Mouse (Mus musculus): ENCODE measurements around the gene Ntn5. TPM values are rescaled to one million over a fixed set of nuclear protein-coding genes. Genes with fewer than 3 reads are reported as not detected.
A peak's percentile ranks its signal among the peaks of the same experiment; 100 is the strongest.

The Ntn5 gene
- under 1 TPM in 1 of 2 experiments, not detected in 1; 0.34 TPM for total RNA-seq (2021)

DNA sequence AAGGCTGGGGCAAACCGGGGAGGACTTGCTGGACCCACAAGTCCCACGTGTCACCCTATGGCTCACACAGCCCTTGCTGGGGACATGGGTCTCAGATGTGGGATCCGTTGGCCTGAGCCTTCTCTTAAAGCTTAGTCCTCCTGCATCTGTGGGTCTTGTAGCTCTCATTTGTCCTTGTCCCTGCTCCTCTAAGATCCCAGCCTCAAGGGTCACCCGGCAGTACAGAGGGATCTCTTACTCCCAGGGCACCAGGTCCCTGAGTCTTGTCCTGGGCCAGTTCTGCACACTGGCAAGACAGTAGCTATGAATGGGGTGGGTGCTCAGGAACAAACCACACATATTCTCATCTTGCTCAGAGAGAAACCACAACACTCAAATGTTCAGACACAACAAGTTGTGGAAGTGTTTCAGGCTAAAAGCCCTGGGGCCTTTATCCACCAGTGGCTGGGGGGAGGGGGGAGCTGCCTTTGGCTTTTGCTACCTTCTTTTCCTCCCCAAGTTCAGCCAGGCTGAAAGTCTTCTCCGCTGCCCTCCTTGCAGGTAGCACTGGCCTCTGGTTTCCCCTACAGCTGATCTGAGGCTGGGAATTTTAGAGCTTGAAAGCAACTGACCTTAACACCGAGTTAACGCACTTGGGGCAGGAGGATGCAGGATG is at the start of gene Ntn5:
Ntn5 (plus strand) TSS at position 627 of the 655 bp plus-strand sequence.
- DNase-seq: no peak
- intact Hi-C loops (cut with DNase I): loop anchor here (10.0 kb wide), 1 partner anchor 89 kb away; no protein-coding TSS in a partner anchor

DNA sequence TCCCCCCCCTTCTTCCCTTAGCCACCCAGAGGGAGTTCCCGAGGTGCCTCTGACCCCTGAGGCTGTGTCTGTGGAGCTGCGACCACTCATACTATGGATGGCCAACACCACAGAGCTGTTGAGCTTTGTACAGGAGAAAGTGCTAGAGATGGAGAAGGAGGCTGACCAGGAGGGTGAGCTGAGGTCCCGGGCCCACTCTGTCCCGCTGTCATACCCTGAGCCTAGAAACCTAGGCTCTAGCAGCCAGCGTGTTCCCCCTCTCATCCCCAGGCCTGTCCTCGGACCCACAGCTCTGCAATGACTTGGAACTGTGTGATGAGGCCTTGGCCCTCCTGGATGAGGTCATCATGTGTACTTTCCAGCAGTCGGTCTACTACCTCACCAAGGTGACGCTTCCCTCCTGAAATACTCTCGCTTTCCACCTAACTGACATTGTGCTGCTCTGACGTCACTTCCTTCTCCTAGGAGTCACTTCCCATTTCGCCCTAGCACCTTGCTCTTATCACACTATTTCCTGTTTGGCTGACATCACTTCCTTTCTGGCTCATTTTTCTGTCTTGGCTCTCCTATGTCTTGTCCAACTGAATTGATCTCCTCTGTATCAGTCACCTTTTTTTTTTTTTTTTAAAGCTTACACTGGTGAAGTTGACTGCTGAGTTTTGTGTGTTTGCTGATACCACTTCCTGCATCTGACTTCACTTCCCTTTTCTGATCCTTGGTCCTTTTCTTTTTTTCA is 48.7 kb upstream of the Ntn5 start:
- DNase-seq: no peak
- intact Hi-C loops (cut with DNase I): no loop called here

DNA sequence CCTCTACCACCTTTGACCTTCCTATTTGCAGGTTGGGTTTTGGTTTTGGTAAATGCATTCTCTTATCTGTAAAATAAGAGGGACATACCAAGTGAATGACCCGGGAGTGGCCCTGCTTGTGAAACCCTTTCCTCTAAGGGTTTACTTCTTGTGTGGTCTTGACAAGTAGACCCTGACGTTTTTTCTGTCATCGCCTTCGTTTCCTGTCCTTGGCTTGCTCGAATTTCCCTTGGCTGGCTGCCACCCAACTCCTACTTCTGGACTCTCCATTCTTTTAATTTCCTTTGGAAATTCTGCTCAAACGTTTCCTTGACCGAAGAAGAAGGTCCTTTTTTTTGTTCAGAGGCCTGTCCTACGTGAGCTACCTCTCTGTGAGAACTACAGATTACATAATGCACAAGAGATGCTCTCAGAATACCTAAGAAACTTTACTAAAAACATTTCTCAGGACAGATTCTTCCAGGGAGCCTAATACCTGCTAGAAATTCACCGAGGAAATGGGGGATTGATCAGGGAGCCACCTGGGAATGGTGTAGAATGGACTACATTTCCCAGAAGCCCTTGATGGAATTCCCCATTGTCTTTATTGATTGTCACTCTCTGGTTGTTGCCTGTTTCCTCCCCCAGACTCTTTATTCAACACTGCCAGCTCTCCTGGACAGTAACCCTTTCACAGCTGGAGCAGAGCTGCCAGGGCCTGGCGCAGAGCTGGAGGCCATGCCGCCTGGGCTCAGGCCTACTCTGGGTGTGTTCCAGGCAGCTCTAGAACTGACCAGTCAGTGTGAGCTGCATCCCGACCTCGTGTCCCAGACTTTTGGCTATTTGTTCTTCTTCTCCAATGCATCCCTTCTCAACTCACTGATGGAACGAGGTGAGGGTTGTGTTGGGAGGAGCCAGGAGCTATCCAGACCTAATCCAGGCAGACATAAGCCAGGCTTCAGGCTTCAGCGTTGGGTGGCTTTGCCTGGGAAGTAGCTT is 47.8 kb upstream of the Ntn5 start:
- DNase-seq: no peak
- intact Hi-C loops (cut with DNase I): no loop called here

DNA sequence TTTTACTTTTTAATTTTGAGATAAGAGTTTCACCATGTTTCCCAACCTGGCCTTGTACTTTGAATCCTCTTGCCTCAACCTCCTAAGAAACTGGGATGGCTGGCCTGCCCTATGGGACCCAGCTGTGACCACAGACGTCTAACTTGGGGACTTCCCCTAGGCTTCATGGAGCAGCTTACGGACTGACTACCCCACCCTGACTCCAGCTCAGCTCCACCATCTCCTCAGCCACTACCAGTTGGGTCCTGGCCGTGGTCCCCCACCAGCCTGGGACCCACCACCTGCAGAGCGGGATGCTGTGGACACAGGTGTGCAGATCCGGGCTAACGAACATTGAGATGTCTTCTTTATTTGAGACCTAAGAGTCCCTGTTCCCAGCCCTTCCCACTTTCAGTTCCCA is 46.1 kb upstream of the Ntn5 start:
- DNase-seq: no peak
- intact Hi-C loops (cut with DNase I): no loop called here

DNA sequence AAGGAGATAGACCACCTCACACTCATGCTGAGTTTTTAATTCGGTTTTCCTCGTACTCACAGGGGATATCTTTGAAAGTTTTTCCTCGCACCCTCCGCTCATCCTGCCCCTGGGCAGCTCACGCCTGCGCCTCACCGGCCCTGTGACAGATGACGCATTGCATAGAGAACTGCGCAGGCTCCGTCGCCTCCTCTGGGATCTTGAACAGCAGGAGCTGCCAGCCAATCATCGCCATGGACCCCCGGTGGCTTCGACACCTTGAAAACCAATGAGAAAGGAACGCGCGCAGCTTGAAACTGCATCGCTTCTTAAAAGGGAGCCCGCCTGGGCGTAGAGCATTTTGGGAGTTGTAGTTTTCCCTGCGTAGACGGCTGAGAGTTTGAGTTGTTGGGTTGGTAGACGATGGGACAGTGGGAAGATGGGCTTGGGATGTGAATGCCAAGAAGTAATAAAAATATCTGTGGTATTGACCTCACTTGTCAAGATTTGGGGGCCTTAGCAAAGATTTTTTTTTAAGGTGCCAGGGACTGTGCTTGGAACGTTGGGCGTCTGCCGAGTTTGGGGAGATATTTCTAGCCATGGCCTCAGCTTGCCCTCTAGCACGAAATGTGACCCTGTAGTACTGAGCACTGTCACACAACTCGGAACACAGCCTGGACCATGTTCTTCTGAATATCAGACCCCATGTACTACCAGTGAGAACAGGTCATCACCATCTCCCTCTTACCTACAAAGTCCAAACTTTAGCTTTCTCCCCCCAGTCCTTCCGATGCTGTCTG is 45.0 kb upstream of the Ntn5 start:
- peak; percentile 98 for DNase-seq
- intact Hi-C loops (cut with DNase I): no loop called here

DNA sequence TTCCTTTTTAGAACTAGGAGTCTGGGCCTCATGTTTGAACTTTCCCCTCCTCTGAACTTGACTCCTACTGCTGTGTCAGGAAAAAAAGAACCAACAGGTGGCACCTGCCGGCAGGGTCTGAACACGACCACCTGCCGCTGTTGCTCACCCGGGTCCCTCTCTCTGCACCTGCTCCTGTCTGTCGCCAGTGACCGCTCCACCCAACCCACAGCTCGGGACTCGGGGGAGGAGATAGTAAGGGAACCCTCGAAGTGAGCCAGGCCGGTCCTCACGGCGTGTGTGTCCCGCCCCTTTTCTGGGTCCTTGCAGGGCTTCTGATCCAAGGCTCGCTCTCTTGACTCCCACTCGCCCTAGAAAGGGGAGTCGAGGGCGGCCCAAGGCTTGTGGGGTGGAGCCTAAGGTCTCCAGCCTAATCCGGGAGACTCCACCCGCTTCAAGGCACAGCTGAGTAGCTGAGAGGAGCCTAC is 44.2 kb upstream of the Ntn5 start, which contains the start of gene Mamstr:
Mamstr (plus strand) TSS at position 417 of the 467 bp plus-strand sequence.
- no peak for DNase-seq
- intact Hi-C loops (cut with DNase I): loop anchor here (5.0 kb wide), 1 partner anchor 63 kb away; no protein-coding TSS in a partner anchor

DNA sequence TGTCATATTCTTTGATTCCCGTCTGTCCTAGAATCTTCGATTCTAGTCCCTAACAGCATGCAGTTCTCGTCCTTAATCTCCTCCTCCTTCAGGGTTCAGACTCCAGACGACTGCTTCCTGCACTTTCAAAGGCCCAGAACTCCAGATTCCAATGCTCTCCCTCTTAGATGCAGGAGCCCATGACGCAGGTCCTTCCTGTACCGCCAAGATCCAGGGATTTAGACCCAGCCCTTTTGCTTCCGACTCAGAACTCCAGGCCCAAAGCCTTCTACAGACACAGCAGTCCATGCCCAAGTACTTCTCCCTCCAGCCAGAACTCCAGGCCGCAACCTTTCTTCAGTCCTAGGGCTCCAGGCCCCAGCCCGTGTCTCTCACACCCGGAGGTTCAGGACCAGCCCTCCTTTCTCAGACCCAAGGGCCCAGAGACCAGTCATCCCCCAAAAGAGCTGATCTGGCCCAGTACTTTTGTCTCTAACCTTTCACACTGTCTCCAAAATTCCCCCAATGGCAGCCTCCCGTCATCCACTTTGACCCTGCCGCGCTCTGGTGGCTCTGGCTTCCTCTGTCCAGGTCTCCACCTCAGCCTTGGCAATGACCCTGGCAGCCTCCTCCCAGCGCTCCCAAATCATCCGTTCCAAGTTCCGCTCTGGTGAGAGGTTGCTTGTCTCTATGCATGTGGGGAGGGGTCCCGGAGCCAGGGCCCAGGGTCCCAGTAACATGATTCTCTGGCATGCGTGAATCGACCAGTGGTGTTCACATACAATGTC is 43.4 kb upstream of the Ntn5 start:
- DNase-seq: no peak
- intact Hi-C loops (cut with DNase I): loop anchor here (5.0 kb wide), 1 partner anchor 62 kb away; no protein-coding TSS in a partner anchor

DNA sequence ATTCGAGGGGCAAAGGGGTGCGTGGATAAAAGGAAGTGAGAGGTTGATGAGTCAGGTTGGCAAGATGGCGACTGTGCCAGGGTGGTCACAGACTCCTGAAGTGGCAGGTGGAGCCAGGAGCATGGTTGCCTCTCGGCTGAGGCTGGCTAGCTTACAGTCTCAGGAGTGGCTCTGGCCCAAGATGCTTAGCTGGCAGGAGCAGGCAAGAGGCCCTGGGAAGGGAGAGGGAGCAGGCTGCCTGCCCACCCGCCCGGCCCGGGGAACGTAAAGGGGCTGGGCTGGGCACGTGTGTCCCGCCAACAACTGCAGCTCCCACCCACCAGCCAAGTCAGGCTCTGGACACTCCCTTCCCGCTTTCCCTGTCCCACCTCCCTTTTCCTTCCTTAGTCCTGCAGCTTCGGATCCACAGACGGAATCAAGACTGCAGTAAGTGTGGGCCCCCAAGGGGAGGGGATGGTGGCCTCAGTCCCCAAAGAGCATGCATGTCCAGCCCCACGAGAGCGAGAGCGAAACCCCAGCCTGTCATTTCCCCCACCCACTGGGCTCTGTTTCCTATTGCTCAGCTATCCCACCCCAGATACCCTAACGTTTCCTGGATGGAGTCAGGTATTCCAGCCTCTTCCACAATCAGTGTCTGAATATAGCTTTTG is 42.3 kb upstream of the Ntn5 start:
- intact Hi-C loops (cut with DNase I): loop anchor here (5.0 kb wide), 1 partner anchor 61 kb away; no protein-coding TSS in a partner anchor
- DNase-seq: peak; percentile 81

DNA sequence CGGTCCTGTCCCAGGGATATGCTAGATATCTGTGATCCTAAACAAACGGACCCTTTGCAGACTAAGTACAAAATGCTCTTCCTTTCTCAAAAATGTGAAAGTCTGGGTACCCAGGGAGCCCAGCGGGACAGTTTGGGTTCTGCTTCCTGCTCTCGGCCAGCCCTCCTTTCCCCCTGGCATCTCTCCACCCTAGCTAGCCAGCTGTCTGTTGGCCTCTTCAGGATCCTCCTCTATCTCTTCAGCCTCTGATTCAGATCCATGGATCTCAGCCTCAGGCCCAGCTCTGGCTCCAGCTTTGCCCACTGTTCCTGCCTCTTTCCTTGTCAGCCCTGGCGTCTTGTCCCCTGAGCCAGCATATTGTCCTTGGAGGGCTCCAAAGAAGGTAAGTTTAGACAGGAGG is 41.7 kb upstream of the Ntn5 start:
- intact Hi-C loops (cut with DNase I): loop anchor here (5.0 kb wide), 1 partner anchor 60 kb away; no protein-coding TSS in a partner anchor
- DNase-seq: peak; percentile 70

DNA sequence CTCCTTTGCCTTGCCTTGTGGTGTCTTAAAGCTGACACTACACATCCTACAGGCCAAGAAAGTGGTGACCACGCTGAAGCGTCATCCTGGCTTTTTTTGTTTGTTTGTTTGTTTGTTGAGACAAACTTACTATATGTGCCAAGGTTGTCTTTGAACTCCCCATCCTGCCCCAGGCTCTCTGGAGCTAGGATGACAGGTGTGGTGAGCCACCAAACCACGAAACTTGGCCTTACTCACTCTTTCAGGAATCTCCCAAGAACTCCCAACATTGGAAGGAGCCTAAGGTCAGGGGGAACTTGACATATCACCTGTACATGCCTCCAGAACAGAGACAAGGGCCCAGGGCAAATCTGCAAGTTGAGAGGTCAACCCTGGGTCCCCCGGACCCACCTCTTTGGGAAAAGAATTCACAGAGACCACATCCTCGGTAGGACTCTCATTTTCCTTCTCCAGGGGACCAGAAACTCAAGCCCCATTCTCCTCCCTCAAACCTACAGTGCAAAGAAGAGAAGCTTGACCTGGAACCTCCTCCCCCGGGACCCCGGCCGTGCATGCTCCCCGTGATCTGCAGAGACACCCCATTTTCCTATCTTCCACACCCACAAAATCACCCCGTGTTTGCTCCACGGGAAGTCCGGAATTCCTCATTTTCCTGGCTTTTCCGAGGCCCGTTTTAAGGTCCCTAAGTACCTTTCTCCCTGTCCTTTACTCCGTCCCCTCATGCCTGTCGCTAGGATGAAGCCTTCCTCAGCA is 41.1 kb upstream of the Ntn5 start:
- DNase-seq: no peak
- intact Hi-C loops (cut with DNase I): loop anchor here (5.0 kb wide), 1 partner anchor 60 kb away; no protein-coding TSS in a partner anchor

DNA sequence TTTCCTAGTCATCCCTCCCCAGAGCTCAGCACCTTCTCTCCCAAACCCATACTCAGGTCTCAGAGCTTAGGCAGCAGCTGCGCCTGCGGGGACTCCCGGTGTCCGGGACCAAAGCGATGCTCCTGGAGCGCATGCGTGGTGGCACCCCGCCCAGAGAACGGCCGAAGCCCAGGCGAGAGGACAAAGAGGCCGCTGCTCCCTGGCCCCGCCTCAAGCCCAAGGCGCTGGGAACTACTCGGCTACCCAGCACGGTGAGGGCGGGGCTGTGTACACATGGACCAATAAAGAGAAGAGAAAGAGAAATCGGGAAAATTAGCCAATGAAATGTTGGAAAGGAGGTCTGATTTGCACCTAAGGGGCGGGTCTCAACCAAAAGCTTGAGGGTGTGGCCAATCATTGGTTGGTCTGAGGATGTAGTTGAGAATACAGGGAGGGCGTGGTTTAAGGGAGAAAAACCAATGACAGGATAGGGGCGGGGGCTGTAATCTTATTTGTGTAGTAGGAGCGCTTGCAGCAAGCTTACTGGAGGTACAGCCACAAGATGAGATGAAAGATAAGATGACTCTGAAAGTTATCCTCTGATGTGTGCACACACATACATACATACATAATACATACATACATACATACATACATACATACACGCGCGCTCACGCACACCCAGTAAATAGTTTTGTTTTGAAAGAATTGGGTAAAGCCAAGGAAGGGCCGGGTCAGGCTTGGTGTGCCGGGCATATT is 40.2 kb upstream of the Ntn5 start:
- DNase-seq: peak; percentile 99
- intact Hi-C loops (cut with DNase I): loop anchor here (5.0 kb wide), 1 partner anchor 59 kb away; no protein-coding TSS in a partner anchor

DNA sequence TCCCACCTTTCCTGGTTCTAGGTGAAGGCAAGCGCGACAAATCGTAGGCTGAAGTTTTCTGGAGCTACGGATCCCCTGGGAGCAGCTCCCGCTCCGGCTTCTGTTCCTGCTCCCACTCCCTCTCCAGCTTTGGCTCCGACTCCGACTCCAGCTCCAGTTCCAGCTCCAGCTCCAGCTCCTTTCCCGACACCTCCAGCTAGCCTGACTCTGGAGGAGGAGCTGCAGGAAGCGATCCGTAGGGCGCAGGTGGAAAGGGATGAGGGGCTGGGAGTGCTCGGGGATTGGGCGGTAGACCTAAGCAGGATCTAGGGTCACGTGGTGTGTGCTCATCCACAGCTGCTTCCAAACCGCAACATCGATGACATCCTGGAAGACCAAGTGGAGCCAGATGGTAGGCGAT is 39.6 kb upstream of the Ntn5 start:
- intact Hi-C loops (cut with DNase I): loop anchor here (5.0 kb wide), 1 partner anchor 58 kb away; no protein-coding TSS in a partner anchor

DNA sequence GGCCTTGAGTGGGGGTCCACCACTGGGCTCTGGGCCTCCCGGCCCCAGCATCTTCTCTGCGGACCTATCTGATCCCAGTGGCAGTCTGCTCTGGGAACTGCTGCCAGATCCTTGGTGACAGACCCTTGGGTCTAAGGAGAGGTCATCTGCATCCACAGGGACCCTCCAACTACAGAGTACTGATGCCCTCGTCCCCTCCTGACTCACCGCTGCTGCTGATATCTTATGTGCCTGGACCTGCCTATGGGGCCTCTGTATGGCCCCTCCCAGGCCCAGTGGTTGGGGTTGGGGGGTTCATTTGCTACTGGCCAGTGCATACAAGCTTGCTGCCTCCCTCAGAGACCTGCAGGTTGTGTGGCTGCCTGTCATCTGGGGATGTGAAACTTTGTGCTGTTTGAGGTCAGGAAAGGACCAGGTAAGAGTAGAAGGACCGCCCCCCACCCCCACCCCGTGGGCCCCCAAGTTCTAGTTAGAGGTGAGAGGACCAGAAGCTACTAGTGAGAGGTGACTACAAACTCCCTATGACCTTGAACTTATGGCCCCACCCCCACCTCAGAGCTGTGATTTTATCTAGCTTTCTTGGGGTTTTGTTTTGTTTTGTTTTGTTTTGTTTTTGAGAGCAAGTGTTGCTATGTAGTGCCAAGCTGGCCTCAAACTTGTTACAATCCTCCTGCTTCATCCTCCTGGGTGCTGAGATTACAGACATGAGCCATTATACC is 38.8 kb upstream of the Ntn5 start:
- DNase-seq: no peak
- intact Hi-C loops (cut with DNase I): loop anchor here (5.0 kb wide), 1 partner anchor 57 kb away; no protein-coding TSS in a partner anchor

More for the DNA sequence above, 39.6 kb upstream of the Ntn5 start:
- DNase-seq: peak; percentile 68

DNA sequence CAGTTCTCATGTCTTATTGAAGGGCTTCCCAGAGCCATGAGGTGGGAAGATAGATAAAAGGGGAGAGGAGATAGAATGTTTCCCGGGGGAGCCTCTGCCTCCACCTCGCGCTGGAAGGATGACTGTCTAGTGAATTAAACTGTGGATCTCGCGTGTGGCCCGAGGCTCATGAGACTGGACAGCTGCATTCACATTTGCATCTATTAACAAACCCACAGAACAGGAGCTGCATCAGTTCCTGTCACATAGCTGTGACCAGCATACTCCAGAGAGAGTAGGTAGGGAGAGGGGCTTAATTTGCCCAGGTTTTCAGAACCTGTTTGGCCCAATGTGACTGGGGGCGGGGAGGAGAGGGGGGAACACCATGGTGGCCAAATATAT is 38.2 kb upstream of the Ntn5 start:
- intact Hi-C loops (cut with DNase I): no loop called here
- no peak for DNase-seq

DNA sequence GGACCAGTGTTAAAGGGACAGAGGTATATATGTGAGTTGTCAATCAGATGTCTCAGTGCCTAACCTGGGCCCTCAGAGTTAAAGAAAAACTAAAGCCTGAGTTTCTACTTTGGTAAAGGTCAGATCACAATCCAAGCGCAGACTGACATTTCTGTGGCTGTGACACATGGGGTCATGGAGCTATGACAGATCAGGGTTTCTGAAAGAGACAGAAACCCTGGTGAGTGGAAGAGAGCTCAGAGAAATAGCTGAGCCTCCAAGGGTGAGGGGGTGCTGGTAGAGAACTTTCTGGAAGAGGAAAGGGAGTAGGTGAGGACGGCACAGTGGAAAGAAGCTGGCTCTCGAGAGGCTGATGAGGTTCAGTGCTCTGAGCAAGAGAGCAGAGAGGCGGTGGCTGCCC is 37.2 kb upstream of the Ntn5 start:
- no peak for DNase-seq
- intact Hi-C loops (cut with DNase I): no loop called here

DNA sequence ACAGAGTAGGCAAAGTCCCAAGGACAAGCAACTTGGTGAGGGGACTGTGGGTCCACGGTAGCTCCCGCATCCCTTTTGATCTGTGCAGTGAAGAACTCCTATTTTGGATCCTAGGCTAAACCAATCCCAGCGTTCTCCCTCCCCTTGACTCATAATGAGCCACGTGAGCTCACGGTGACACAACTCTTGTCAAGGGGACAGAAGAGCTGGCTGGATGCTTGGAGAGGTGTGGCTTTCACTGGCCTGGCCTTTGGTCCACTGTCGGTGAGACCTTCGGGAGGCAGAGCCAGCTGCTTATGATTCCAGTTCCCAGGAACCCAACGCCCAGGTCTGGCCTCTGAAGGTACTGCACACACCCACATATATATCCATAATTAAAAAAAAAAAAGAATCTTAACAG is 34.5 kb upstream of the Ntn5 start:
- DNase-seq: no peak

More for the DNA sequence above, 34.5 kb upstream of the Ntn5 start:
- intact Hi-C loops (cut with DNase I): no loop called here
